Mouse (Mus musculus) layer of hippocampus, adult 18-20 months (tissue): ENCODE measurements around the gene Ppp4r2. TPM values are rescaled to one million over a fixed set of nuclear protein-coding genes. Genes with fewer than 3 reads are reported as not detected.

Experiments
- DNase-seq, 2 experiments: peaks; one replicate each; pipeline ENCODE4 v3.0.0; 2022; ENCODE audit warnings: low spot score in 2 of 2
- total RNA-seq, 2 experiments: library from RNA; stranded (reverse); gene quantifications; 2 replicates each; pipeline ENCODE4 v1.2.3; 2021

Gene Ppp4r2
- total RNA-seq, 2 experiments from 2014 or later = 75.6 to 78.4 TPM

DNA sequence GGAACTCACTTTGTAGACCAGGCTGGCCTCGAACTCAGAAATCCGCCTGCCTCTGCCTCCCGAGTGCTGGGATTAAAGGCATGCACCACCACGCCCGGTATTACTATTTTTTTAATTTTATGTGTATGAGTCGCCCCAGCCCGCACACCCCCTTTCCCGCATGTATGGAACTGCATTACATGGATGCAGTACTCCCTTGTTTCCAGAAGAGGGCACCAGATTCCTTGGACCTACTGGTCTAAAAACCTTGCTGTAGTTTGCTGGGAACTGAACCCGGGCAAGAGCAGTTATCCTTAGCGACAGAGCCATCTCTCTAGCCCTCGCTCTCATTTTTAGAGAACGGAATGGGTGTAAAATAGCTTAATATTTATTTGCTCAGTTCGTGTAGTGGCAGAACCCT, 49.8 kb downstream of the Ppp4r2 start:
- DNase-seq = peak in 1 of 2 experiments; percentile 37

DNA sequence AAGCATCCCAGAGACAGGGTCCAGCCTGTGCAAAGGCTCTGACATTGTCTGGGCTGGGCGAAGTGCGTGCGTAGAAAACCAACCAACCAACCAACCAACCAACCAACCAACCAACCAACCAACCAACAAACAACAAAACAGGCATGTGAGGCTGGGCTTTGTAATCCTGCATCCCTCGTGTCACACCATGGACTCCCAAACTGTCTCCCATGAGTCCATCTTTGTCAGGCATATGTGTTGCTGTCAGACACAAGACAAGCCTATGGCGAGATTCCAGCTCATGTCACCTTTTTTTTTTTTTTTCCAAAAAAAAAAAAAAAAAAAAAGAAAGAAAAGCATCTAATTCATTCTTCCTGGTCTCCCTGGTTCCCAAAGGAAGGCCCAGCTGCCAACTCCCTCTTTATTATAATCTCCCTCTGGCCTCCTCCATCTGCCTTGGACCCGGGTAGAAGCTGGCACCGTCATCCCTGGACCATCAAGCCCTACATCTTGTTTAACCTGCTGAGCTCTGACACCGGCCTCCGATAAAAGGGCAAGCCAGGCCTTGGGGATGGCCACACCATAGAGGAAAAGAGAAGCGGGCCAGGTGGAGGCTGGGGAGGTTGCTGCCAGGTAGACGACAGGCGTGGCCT, 51.3 kb downstream of the Ppp4r2 start:
- DNase-seq = no peak

DNA sequence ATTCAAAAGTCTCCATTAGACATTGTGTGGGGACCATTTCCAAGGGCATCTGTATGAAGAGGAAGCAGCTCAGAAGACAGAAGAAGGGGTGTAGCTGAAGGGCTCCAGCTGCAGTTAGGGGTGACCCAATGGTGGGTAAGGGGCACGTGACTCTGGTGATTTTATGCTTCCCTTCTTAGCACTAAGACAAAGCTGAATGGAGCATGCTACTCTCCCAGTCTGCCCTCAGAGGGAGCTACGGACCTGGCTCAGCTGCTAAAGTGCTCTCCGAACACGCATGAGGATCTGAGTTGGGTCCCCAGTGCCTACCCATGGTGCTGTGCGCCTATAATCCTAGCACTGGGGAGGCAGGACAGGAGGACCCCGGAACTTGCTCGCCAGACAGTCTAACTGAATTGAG, 52.0 kb downstream of the Ppp4r2 start:
- DNase-seq = peak in 1 of 2 experiments; percentile 25

DNA sequence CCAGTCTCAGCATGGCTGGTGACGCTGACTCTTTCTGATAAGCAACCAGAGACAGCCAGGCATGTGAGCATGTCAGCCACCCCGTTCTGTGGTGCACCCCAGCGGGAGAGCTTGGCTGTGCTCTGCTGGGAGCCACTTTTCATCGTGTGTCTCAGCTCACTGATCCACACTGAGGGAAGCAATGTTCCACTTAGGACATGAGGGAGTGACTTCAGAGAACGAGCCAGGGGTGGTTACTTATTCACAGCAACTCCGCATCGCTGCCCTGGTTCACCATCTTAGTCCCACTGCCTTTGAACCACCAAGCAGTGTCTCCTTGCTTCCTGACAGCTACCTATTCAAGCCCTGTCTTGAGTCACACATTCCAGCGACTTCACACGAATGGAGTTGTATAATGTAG, 53.6 kb downstream of the Ppp4r2 start:
- no peak for DNase-seq

DNA sequence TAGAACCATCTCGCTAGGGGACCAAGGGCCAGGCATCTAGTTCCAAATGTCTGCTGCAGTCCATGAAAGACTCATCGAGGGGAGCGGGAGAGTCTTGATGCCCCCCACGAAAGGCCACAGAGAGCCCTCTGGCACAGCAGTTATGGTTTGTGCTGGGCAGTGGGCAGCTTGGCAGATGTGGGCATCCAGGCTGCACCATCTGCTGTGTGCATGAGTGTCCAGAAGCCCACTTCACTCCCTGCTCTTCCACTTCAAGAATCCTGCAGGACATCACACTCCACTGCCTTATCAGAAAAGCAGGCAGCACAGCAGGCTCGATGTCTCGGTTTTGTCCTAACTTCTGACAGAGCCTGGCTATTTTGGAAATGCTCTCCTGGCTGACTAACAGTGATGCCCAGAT, 55.9 kb downstream of the Ppp4r2 start:
- no peak for DNase-seq

DNA sequence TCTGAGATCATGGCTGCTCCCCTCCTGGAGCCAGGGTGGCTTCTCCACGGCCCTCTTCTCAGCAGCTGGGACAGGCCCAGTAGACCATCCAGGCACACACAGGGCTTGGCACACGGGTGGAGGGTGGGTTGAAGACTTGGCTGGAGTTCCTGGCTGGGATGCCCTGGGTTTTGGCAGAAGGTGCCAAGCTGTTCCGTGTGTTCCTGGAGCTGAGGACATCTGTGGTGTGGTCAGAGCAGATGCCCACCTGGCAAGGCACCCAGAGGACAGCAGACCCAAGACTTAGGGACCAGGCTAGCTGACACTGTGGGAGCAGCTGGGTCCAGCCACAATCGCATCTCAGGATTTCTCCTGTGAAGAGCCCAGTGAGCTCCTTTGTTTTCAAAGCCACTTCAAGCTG, 59.1 kb downstream of the Ppp4r2 start:
- DNase-seq = peak; percentile 38 to 62

DNA sequence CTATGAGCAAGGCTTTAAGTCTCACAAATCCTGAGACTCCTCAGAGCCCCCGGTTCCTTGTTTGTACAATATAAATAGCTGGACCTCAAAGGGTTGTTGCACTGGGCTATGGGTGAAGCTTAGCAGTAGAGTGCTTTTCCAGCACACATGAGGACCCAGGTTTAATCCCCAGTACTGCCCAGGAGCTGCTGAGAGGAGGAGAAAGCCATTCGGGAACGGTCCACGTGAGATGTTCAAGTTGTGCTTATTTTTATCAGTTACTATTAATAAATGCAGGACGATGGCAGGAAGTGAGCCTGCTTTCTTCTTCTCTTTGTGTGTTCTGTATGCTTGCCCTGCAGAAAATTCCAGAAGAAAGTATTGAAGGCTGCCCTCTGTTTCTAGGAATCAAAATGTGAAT, 59.7 kb downstream of the Ppp4r2 start:
- DNase-seq = no peak

DNA sequence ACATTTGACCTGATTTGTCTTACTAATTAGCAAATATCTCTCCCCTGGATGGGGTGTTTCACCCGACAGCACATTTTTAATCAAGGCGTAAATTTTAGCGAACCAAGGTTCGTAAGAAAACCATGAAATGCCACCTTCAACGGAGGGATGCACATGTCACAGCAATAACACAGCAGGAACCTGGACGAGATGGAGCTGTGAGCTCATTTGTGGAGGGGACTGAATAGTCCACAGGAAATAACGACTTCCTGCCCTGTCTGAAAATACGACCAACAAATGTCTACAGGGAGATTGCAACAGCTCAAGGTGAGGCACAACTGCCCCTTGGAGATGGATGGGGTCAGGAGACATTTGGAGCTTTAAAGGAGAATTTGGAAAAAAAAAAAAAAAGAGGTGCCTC, 61.8 kb downstream of the Ppp4r2 start:
- DNase-seq = no peak

DNA sequence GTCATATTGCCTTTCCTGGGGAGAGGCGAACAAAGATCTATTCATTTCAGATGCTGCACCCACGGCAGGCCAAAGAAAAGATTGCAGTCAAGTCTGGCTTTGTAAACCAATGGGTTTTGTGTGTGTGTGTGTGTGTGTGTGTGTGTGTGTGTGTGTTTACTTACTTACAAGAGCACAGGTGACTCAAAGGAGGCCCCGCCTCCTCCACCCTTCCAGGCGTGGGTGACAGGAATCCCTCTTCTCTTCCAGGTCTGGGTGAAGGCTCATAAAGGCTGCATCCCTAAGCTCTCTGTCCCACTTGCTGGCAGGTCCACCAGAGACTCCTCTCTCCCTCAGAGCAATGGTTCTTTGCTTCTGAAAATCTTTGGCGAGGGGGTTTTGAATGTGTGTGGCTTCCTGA, 63.5 kb downstream of the Ppp4r2 start:
- DNase-seq = no peak

DNA sequence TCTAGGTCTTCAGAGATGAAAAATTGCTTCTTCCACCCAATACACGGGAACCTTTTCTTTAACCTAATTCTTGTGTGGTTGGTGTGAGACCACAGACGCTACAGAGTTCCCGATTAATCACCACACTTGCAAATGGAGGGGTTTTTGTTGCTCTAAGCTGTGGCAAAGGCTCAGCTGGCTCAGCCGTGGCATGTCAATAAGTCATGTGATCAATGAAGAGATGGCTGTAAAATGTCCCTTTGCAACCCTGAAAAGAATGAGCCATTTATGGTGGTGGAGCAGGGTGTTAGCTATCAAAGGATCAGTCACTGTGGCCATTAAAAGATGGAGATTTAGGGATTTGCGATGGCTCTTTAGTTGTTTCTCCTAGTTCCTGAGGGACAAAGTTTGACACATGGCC, 71.0 kb downstream of the Ppp4r2 start:
- no peak for DNase-seq

DNA sequence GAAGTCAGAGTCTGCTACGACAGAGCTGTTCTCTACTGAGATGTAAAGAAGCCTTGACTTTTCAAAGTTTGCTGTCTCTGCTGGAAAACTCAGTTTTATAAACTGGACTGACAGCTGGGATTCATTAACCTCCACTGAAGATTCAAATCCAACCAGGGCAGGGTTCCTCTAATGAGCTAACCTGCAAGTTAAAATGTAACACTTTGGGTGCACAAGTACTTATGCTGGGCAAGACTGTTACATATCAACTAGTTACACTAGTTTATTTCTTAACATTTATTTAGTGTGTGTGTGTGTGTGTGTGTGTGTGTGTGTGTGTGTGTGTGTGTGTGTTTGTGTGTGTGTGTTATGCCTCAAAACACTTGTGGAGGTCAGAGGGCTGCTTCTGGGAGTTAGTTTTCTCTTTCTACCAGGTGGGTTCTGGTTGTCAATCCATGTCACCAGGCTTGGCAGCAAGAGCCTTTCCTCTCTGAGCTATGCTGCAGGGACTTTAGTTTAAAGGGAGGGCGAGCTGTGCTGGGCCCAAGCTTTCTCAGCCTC, 76.8 kb downstream of the Ppp4r2 start:
- DNase-seq = no peak

Other genes starting within 250 kb of the Ppp4r2 start
- gene Shq1, start 162.5 kb upstream of the Ppp4r2 start, total RNA-seq = 1 to 10 TPM; 6.4 to 6.5 TPM
- 1 to 10 TPM; 1.6 to 1.9 TPM for gene Gxylt2, start 128.9 kb upstream of the Ppp4r2 start, total RNA-seq